Mouse (Mus musculus): ENCODE results near the gene Prep.

Prep gene

GRCm38 (mm10) chr10:45066931-45067308 lies at the start of gene Prep:
Prep (plus strand) TSS chr10:45067203.
- DNase-seq (ENCODE audit: low spot score in 2 of 2), result peak; percentile 58 to 87

- no peak for DNase-seq (ENCODE audit: low spot score in 2 of 2)
Observed at GRCm38 (mm10) chr10:45017352-45017751, 49.7 kb upstream of the Prep start.

GRCm38 (mm10) chr10:45017851-45018250 lies 49.2 kb upstream of the Prep start:
- no peak for DNase-seq (ENCODE audit: low spot score in 2 of 2)

- no peak for DNase-seq (ENCODE audit: low spot score in 2 of 2)
Observed at GRCm38 (mm10) chr10:45019418-45019817, 47.6 kb upstream of the Prep start.

GRCm38 (mm10) chr10:45019849-45020248 lies 47.2 kb upstream of the Prep start:
- DNase-seq (ENCODE audit: low spot score in 2 of 2), result no peak

GRCm38 (mm10) chr10:45020291-45020690 lies 46.7 kb upstream of the Prep start:
- no peak for DNase-seq (ENCODE audit: low spot score in 2 of 2)

GRCm38 (mm10) chr10:45025184-45025583 lies 41.8 kb upstream of the Prep start:
- no peak for DNase-seq (ENCODE audit: low spot score in 2 of 2)

- no peak for DNase-seq (ENCODE audit: low spot score in 2 of 2)
Observed at GRCm38 (mm10) chr10:45026935-45027334, 40.1 kb upstream of the Prep start.

GRCm38 (mm10) chr10:45045268-45045928 lies 21.6 kb upstream of the Prep start:
- DNase-seq (ENCODE audit: low spot score in 2 of 2), result peak in 1 of 2 experiments; percentile 77

GRCm38 (mm10) chr10:45048158-45048557 lies 18.8 kb upstream of the Prep start:
- no peak for DNase-seq (ENCODE audit: low spot score in 2 of 2)

- DNase-seq (ENCODE audit: low spot score in 2 of 2), result no peak
Observed at GRCm38 (mm10) chr10:45048622-45049021, 18.4 kb upstream of the Prep start.

GRCm38 (mm10) chr10:45051125-45051744 lies 15.8 kb upstream of the Prep start:
- DNase-seq (ENCODE audit: low spot score in 2 of 2), result peak in 1 of 2 experiments; percentile 70

GRCm38 (mm10) chr10:45058361-45058760 lies 8.6 kb upstream of the Prep start:
- no peak for DNase-seq (ENCODE audit: low spot score in 2 of 2)

- no peak for DNase-seq (ENCODE audit: low spot score in 2 of 2)
Observed at GRCm38 (mm10) chr10:45060841-45061240, 6.2 kb upstream of the Prep start.

GRCm38 (mm10) chr10:45066131-45066930 lies 672 bp upstream of the Prep start:
- DNase-seq (ENCODE audit: low spot score in 2 of 2), result peak in 1 of 2 experiments; percentile 11

GRCm38 (mm10) chr10:45067436-45067925 lies 478 bp downstream of the Prep start:
- DNase-seq (ENCODE audit: low spot score in 2 of 2), result no peak

GRCm38 (mm10) chr10:45069557-45069956 lies 2.6 kb downstream of the Prep start:
- no peak for DNase-seq (ENCODE audit: low spot score in 2 of 2)

- no peak for DNase-seq (ENCODE audit: low spot score in 2 of 2)
Observed at GRCm38 (mm10) chr10:45070362-45070761, 3.4 kb downstream of the Prep start.

GRCm38 (mm10) chr10:45070929-45071813 lies 4.2 kb downstream of the Prep start:
- DNase-seq (ENCODE audit: low spot score in 2 of 2), result no peak

- DNase-seq (ENCODE audit: low spot score in 2 of 2), result no peak
Observed at GRCm38 (mm10) chr10:45072339-45072738, 5.3 kb downstream of the Prep start.

- no peak for DNase-seq (ENCODE audit: low spot score in 2 of 2)
Observed at GRCm38 (mm10) chr10:45074543-45074942, 7.5 kb downstream of the Prep start.

All from left cerebral cortex, adult 9 months (tissue).